Mouse (Mus musculus) cerebellum, adult (tissue): ENCODE data around the gene Zkscan3.
A peak's percentile ranks its signal among the peaks of the same experiment; 100 is the strongest.

Experiments used
- ATAC-seq: cut with Nextera tagmentation; 2 replicates; pipeline ENCODE4 v1.9.2; 2017; ENCODE audit warnings: mild to moderate bottlenecking, moderate library complexity, mixed read lengths; ENCODE audit not compliant: insufficient number of reproducible peaks, low FRiP score, low TSS enrichment

Gene Zkscan3

GRCm38 (mm10) chr13:21402287-21402846 lies at the start of gene Zkscan3:
Zkscan3 (minus strand) TSS chr13:21402755.
- ATAC-seq = peak; percentile 89

- ATAC-seq = no peak
These were observed 45.5 kb upstream of the Zkscan3 start for GRCm38 (mm10) chr13:21447856-21448614.

GRCm38 (mm10) chr13:21446796-21447195 lies 44.2 kb upstream of the Zkscan3 start:
- no peak for ATAC-seq

GRCm38 (mm10) chr13:21441207-21441572 lies 38.6 kb upstream of the Zkscan3 start:
- ATAC-seq = peak; percentile 18; the same call in 1 of the 2 replicates

GRCm38 (mm10) chr13:21440503-21441206 lies 38.1 kb upstream of the Zkscan3 start, which contains the start of gene Pgbd1:
Pgbd1 (minus strand) TSS chr13:21441058.
- peak; percentile 97 for ATAC-seq

- no peak for ATAC-seq
These were observed 32.9 kb upstream of the Zkscan3 start for GRCm38 (mm10) chr13:21435476-21435875.

- ATAC-seq = no peak
These were observed 25.1 kb upstream of the Zkscan3 start for GRCm38 (mm10) chr13:21427631-21428030.

- no peak for ATAC-seq
These were observed 20.7 kb upstream of the Zkscan3 start for GRCm38 (mm10) chr13:21423301-21423700.

GRCm38 (mm10) chr13:21418865-21419264 lies 16.3 kb upstream of the Zkscan3 start:
- no peak for ATAC-seq

GRCm38 (mm10) chr13:21417298-21418010 lies 14.9 kb upstream of the Zkscan3 start:
- ATAC-seq = no peak

- no peak for ATAC-seq
These were observed 13.2 kb upstream of the Zkscan3 start for GRCm38 (mm10) chr13:21415750-21416149.

- no peak for ATAC-seq
These were observed 12.7 kb upstream of the Zkscan3 start for GRCm38 (mm10) chr13:21415266-21415665.

- no peak for ATAC-seq
These were observed 12.0 kb upstream of the Zkscan3 start for GRCm38 (mm10) chr13:21414231-21415212.

GRCm38 (mm10) chr13:21408805-21409459 lies 6.4 kb upstream of the Zkscan3 start:
- ATAC-seq = no peak

- peak; percentile 100 for ATAC-seq
These were observed 5.6 kb upstream of the Zkscan3 start for GRCm38 (mm10) chr13:21407969-21408804.

GRCm38 (mm10) chr13:21407341-21407740 lies 4.8 kb upstream of the Zkscan3 start:
- no peak for ATAC-seq

GRCm38 (mm10) chr13:21402848-21403247 lies 293 bp upstream of the Zkscan3 start:
- ATAC-seq = no peak

- ATAC-seq = no peak
These were observed 794 bp downstream of the Zkscan3 start for GRCm38 (mm10) chr13:21401636-21402286.
